Mouse (Mus musculus) hindbrain, embryonic 11.5 days (tissue): ENCODE measurements around the gene Acox1. TPM values are rescaled to one million over a fixed set of nuclear protein-coding genes. Genes with fewer than 3 reads are reported as not detected.

Experiments
- ATAC-seq: fragments of 200-750 bp; cut with Nextera tagmentation; 2 replicates; pipeline ENCODE4 v1.8.0; 2017; ENCODE audit warnings: mild to moderate bottlenecking, moderate TSS enrichment, moderate library complexity; ENCODE audit not compliant: low FRiP score
- DNase-seq: peaks from one replicate; pipeline ENCODE4 v3.0.0-alpha.2; 2015; ENCODE audit warnings: low spot score
- H3K27ac ChIP-seq: fragments of 300-500 bp; sonication (generic); 2 replicates; pipeline ENCODE4 v1.5.1; 2014; ENCODE audit warnings: mild to moderate bottlenecking, low read depth, low read length
- H3K27me3 ChIP-seq: fragments of 300-500 bp; sonication (generic); 2 replicates; pipeline ENCODE4 v1.6.1; 2014; ENCODE audit warnings: mild to moderate bottlenecking, low read length, moderate library complexity, mixed read lengths; ENCODE audit not compliant: control insufficient read depth, insufficient read depth
- H3K36me3 ChIP-seq: fragments of 300-500 bp; sonication (generic); 2 replicates; pipeline ENCODE4 v1.6.1; 2014; ENCODE audit warnings: mild to moderate bottlenecking, low read length, moderate library complexity, mixed read lengths; ENCODE audit not compliant: control insufficient read depth, insufficient read depth
- H3K4me1 ChIP-seq: fragments of 300-500 bp; sonication (generic); replicated peaks from 2 replicates; pipeline ENCODE4 v1.6.1; 2014; ENCODE audit warnings: low read length, mixed read lengths; ENCODE audit not compliant: control insufficient read depth, insufficient read depth
- H3K4me2 ChIP-seq: fragments of 300-500 bp; sonication (generic); replicated peaks from 2 replicates; pipeline ENCODE4 v1.6.1; 2014; ENCODE audit warnings: mild to moderate bottlenecking, low read depth, low read length
- H3K4me3 ChIP-seq: fragments of 300-500 bp; sonication (generic); 2 replicates; pipeline ENCODE4 v1.5.1; 2014; ENCODE audit warnings: low read depth, low read length
- H3K9ac ChIP-seq: fragments of 300-500 bp; sonication (generic); 2 replicates; pipeline ENCODE4 v1.6.1; 2014; ENCODE audit warnings: low read depth, low read length
- H3K9me3 ChIP-seq: fragments of 300-500 bp; sonication (generic); 2 replicates; pipeline ENCODE4 v1.6.1; 2016; ENCODE audit warnings: low read length; ENCODE audit not compliant: control insufficient read depth
- WGBS: fragments of 180-500 bp; shearing (Covaris S2); extraction: QIAGEN DNeasy Blood & Tissue Kit; methylation state at CpG from one replicate; pipeline ENCODE4 v1.1.7; 2014; 5-methylcytosine and 5-hydroxymethylcytosine counted together
- polyA plus RNA-seq: library from polyadenylated mRNA; unstranded; fragments of >200 nt; fragmentation: Nextera tagmentation; extraction: Ambion mirVana; gene quantifications from 2 replicates; pipeline ENCODE4 v1.2.1, GENCODE M21; 2014

The Acox1 gene
- polyA plus RNA-seq, 1 experiment from 2014 or later: 31.7 TPM

DNA sequence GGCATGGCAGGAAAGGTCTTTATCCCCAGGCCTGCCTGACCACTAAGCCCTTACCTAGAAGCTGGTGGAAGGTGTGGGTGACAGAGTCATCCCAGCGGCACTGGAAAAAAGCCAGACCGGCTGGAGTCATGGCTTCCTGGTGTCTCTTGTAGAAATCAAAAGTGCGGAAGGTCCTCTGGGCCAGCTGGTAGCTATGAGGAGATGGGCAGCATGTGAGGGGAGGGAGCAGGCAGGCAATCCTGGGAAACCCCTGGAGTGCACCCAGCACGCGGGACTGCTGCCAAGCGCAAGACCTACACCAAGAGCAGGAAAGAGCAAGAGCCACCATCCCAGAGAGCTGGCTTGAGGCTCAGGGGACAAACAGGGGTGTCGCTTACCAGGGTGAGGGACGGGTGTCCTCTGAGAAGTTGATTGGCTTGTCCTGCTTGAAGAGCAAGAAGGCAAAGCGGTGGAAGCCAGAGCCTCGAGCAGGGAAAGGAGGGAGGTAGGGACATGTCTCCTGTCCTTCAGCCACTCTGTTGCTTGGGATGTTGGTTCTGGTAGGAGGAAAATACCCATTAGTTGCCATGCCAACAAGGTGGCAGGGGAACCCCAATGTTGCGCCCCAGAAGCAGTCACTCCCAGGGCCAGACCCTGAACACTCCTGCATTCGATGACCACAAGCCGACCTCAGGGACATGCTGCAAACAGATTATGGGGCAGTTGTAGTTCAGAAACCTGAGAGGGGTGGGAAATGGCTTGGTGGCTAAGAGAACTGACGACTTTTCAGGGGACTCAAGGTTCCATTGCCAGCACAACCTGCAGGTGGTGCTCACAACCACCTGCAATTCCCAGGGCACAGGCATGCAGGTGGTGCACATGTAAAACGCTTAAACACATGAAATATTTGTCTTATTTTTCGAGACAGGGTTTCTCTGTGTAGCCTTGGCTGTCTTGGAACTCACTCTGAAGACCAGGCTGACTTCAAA lies 66.2 kb downstream of the Acox1 start:
- no peak overlapping the region for H3K27ac ChIP-seq
- 0 out of 2 replicates have a peak, but pooled peaks cover 10% of the 10 kb centered on the region for H3K36me3 ChIP-seq
- WGBS: 86% methylated on average over 16 of the region's 16 CpGs
- H3K4me1 ChIP-seq: no peaks in the 10 kb centered on the region
- ATAC-seq: no peak
- H3K27me3 ChIP-seq: no peaks in the 10 kb centered on the region
- H3K9ac ChIP-seq: no peak overlapping the region
- DNase-seq: no peak
- no peaks in the 10 kb centered on the region for H3K9me3 ChIP-seq
- no peak overlapping the region for H3K4me2 ChIP-seq
- no peak overlapping the region for H3K4me3 ChIP-seq

DNA sequence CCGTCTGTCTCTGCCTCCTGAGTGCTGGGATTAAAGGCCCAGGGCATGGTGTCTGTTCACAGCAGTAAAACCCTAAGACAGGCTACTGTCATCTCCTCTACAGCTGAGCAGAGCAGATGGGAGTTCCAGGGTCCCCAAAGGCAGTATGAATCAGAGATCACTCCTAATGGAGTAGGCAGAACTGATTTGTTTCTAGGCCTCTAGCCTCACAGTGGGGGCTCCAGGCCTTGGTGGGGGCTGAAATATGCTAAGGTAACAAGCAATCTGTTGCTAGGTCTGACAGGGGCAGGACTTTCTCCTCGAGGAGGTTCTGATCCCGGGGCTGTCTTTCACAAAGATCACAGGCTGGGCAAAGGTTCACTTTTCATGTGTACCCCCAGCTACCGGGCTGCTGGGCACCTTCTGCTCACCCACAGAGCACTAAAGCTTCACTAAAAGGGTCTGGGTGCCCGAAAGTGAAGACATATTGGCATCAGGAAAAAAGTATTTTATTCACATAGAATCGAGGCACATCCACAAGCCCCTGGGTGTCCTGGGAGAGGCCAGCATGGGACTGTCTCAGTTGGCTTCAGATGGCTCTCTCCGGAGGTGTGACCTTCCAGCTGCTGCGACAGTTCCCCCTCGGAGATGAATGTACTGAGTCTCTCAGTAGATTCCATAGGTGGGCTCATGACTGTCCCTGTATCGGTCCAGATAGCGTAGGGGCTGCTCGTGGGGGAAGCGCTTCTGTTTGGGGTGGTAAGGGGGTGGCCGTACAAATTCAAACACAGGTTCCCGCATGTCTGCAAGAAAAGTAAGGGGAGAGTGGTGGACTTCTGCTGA lies 67.3 kb downstream of the Acox1 start:
- Histone ChIP-seq H3K4me3 (no peak overlapping the region; the same call in 1 of the 2 replicates), H3K27ac (no peak overlapping the region)

DNA sequence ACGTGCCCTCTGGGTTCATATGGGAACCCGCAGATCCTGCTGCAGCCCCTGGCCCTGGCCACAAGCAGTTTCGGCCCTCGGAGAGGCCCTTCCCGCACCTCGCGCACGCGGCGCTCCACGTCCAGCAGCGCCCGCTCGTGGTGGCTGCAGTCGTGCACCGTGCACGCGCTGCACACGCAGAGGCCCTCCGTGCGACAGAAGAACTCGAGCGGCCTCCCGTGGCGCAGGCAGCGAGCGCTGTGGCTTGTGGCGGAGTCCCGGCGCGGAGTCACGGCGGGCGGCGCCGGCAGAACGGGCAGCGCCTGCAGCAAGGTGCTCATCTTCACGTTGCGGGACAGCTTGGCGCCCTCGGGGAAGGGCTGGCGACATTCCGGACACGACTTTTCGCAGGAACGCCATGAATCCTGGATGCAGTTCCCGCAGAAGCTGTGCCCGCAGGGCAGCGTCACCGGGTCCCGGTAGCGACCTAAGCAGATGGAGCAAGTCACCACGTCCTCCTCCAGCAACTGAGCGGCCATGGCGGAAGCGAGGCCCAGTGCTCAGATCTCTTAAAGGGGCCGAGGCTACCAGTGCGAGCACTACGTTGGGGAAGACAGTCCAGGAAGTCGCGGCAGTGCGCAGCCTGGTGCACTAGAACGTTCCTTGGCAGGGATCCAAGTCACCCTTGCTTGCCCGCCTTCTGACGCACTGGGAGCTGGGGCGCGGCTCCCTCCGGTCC lies 68.2 kb downstream of the Acox1 start, which contains the start of gene Trim65:
TSS of gene Trim65 (minus strand) at position 641 of the 718 bp plus-strand sequence.
- peak within 1 kb of the TSS; percentile 73 for H3K9ac ChIP-seq

More for the DNA sequence above, 67.3 kb downstream of the Acox1 start:
- peak overlapping the region; percentile 78 for H3K4me2 ChIP-seq
- ATAC-seq (no peak), DNase-seq (no peak)
- no peaks in the 10 kb centered on the region for H3K27me3 ChIP-seq
- 83% methylated on average over 15 of the region's 15 CpGs for WGBS
- 0 out of 2 replicates have a peak, but pooled peaks cover 10% of the 10 kb centered on the region for H3K36me3 ChIP-seq
- peak overlapping the region; percentile 73 for H3K9ac ChIP-seq
- peaks cover 4% of the 10 kb centered on the region; the same call in 1 of the 2 replicates for H3K4me1 ChIP-seq
- H3K9me3 ChIP-seq: no peaks in the 10 kb centered on the region

DNA sequence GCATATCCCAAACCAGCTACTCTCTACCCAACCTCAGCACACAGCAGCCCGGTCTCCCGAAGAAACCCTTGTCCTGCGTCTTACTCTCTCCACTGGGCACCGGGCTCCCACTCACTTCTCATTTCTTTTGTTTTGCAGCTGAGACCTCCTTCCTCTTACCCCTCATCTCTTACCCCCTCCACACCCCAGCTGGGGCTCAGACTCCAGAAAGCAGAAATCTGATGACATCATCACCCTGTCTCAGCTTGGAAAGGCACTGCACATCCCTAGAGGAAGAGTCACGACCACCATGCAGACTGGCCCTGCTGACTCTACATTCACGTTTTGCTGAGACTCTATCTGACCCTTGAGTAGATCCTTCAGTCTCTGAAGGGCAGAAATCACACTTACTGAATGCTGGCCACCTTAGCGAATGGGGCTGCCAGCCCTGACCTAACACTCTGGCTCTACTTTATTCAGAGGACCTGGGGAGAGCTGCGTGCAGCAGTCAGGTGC lies 68.8 kb downstream of the Acox1 start:
- H3K9ac ChIP-seq: peak overlapping the region; percentile 73
- DNase-seq: peak; percentile 62
- WGBS: 42% methylated on average over 8 of the region's 8 CpGs
- peak overlapping the region; percentile 52 for H3K4me3 ChIP-seq
- 0 out of 2 replicates have a peak, but pooled peaks cover 10% of the 10 kb centered on the region for H3K36me3 ChIP-seq
- H3K4me2 ChIP-seq: peak overlapping the region; percentile 78
- H3K27ac ChIP-seq: peak overlapping the region; percentile 82
- no peaks in the 10 kb centered on the region for H3K9me3 ChIP-seq
- no peaks in the 10 kb centered on the region for H3K27me3 ChIP-seq
- H3K4me1 ChIP-seq: peaks cover 4% of the 10 kb centered on the region; the same call in 1 of the 2 replicates
- ATAC-seq: peak; percentile 55

More for the DNA sequence above, 68.2 kb downstream of the Acox1 start, which contains the start of gene Trim65:
- H3K4me2 ChIP-seq: peak within 1 kb of the TSS; percentile 78
- H3K27ac ChIP-seq: peak within 1 kb of the TSS; percentile 82
- H3K4me3 ChIP-seq: peak within 1 kb of the TSS; percentile 52
- no peaks in the 10 kb centered on the region for H3K27me3 ChIP-seq
- H3K9me3 ChIP-seq: no peaks in the 10 kb centered on the region
- peak; percentile 82 for ATAC-seq
- H3K4me1 ChIP-seq: peaks cover 4% of the 10 kb centered on the region; the same call in 1 of the 2 replicates
- H3K36me3 ChIP-seq: 0 out of 2 replicates have a peak, but pooled peaks cover 10% of the 10 kb centered on the region
- 3% methylated on average over 69 of the region's 69 CpGs for WGBS
- DNase-seq: peak; percentile 90

DNA sequence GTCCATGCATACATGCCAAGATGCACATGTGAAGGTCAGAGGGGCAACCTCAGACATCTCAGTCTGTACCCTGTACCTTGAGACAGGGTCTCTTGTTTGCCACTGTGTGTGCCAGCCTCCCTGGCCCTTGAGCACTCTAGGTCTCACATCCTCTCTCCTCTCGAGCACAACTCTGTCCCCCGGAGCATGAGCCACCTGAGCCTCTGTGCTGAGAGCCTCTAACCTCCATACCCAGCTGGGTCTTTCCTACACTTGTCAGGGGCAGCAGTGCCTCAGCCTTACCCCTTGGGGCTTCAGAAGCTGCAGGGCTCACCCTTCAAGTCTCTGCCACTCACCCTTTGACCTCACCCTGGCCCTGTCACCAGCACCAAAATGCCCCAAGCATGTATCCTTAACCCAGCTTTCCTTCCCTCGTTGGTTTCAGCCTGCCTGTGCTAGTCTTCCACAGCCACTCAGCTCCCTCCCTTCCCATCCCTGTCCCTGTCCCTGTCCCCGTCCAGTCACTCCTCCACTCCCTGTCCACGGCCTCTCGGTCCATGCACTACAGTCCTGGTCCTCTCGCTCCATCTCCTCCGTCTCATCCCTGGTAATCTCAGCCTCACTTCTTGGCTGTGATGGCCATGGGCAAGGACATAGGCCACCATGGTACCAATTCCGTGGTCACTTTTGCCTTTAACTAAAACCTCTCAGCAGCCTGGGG lies 69.6 kb downstream of the Acox1 start:
- DNase-seq: no peak
- Histone ChIP-seq H3K4me2 (no peak overlapping the region), H3K27ac (no peak overlapping the region), H3K4me3 (no peak overlapping the region), H3K27me3 (no peaks in the 10 kb centered on the region), H3K4me1 (peaks cover 4% of the 10 kb centered on the region; the same call in 1 of the 2 replicates), H3K9ac (no peak overlapping the region), H3K9me3 (no peaks in the 10 kb centered on the region), H3K36me3 (0 out of 2 replicates have a peak, but pooled peaks cover 7% of the 10 kb centered on the region)
- WGBS: 77% methylated on average over 9 of the region's 9 CpGs
- no peak for ATAC-seq

DNA sequence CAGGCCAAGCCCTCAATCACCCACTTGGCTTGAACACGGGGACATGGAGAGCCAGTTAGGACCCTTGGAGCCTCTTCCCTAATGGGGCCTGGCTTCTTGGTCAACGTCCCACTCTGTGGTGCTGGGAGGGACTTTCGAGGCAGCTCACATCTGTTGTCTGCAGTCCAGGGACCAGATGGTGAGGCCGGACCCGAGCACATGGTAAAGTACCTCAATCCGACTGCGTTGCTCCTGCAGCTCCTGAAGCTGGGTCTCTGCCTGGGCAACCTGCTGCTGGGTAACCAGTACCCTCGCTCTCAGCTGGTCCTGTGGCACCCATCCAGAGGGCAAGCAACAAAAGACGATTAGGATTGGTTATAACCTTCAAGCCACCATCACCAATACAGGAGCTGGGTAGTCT lies 70.9 kb downstream of the Acox1 start:
- WGBS: 78% methylated on average over 9 of the region's 9 CpGs
- Histone ChIP-seq H3K9ac (no peak overlapping the region), H3K4me1 (peaks cover 4% of the 10 kb centered on the region; the same call in 1 of the 2 replicates), H3K4me2 (no peak overlapping the region), H3K27me3 (no peaks in the 10 kb centered on the region), H3K9me3 (no peaks in the 10 kb centered on the region), H3K27ac (no peak overlapping the region), H3K36me3 (0 out of 2 replicates have a peak, but pooled peaks cover 6% of the 10 kb centered on the region), H3K4me3 (no peak overlapping the region)
- DNase-seq (no peak), ATAC-seq (no peak)

DNA sequence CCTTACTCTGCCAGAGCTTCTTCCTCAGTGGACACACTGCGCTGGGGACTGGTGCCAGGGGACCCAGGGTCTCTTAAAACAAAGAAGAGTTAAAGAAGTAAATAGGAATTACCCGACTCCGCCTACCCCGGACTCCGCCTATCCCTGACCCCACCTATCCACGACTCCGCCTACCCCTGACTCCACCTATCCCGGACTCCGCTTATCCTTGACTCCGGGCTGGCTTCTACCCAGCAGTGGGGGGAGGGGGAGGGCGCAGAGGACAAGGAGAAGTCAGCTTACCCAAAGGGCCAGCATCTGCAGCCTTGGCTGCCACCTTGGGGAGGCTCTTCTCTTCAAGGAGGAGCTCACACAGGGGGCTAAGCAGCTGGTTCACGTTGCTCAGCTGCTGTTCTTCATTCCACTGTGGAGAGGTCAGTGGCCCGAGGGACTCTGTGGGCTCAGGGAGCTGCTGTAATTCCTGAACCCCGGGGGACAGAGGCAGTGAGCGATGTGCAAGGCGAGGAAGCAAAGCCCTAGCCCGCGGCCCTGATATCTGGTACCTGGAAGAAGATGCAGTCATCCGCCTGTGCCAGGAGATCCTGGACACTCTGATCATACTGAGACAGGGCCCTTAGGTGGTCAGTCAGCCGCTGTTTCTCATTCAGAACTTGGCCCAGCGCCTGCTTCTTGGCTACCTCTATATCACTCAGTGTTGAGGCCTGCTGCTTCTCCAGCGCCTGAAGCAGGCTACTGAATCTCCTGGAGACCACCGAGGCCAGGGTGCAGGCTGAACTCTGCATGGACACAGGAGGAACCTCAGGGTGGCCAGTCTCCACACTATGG lies 71.5 kb downstream of the Acox1 start, which contains the start of gene Trim47:
TSS of gene Trim47 (minus strand) at position 55 of the 825 bp plus-strand sequence.
- Histone ChIP-seq H3K9ac (no peak within 1 kb of the TSS), H3K36me3 (0 out of 2 replicates have a peak, but pooled peaks cover 3% of the 10 kb centered on the region), H3K9me3 (no peaks in the 10 kb centered on the region), H3K4me3 (no peak within 1 kb of the TSS), H3K27me3 (no peaks in the 10 kb centered on the region), H3K4me1 (peaks cover 4% of the 10 kb centered on the region; the same call in 1 of the 2 replicates), H3K27ac (no peak within 1 kb of the TSS; the same call in 1 of the 2 replicates), H3K4me2 (no peak within 1 kb of the TSS; the same call in 1 of the 2 replicates)
- ATAC-seq (no peak), DNase-seq (peak; percentile 58)
- 28% methylated on average over 23 of the region's 23 CpGs for WGBS
